15 mouse cellular contexts compared by ENCODE assay signal in genomic region chr10:61143343-61143742, GRCm38 (mm10). TPM values are rescaled to one million over a fixed set of nuclear protein-coding genes. Genes with fewer than 3 reads are reported as not detected.
"Had no signal": no experiment of that assay in that cellular context is flagged by ENCODE, and none has a peak within 500 bp of the region (broad histone marks: within the 10 kb centered on the region; RNA-seq: fewer than 3 reads in every experiment).

No protein-coding gene starts in this region.

- DNase-seq: kidney, postnatal 10 days; kidney, postnatal 4 days; liver; lung, adult 2 months; lung, postnatal 10 days; retina, postnatal 1 day; right cerebral cortex, postnatal 4 days; thymus, postnatal 36 days had no signal

- H3K36me3 ChIP-seq: midbrain, embryonic 12.5 days had no signal

- H3K27me3 ChIP-seq: limb, embryonic 12.5 days; midbrain, embryonic 12.5 days; neural tube, embryonic 13.5 days had no signal

- H3K27ac ChIP-seq: layer of hippocampus, adult 2 months; limb, embryonic 12.5 days; liver, embryonic 14.5 days; midbrain, embryonic 12.5 days; neural tube, embryonic 13.5 days had no signal

- H3K4me3 ChIP-seq: layer of hippocampus, adult 2 months; limb, embryonic 12.5 days; midbrain, embryonic 12.5 days; neural tube, embryonic 13.5 days had no signal

RNA-seq across cellular contexts. Expression of gene Tbata, which starts 28.4 kb away (rescaled TPM):
- polyA plus RNA-seq: limb, embryonic 12.5 days; liver, embryonic 14.5 days; midbrain, embryonic 12.5 days; spleen, adult 2 months; stomach, embryonic 16.5 days had no signal
